Mouse (Mus musculus): ENCODE results near the gene Hoxc4.

Hoxc4 gene

DNA sequence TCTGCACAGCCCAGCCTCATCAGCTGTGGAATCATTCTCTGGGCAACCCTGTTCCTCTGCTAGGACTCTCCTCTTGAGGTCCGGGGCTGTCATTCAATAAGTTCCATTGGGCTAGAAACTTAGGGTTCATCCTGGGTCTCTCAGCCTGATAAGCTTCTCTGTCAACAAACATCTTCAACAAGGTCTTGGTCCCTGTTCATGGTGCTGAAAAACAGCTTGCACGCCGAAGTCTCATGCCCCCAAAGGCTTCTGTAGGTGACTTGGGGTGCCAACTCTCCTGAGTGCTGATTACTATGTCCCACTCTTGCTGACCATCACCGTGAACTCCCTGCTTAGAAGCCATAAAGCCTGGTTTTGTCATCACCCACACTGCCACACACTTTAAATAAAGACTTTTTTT lies 63.9 kb downstream of the Hoxc4 start:
- DNase-seq (ENCODE audit: extremely low read depth, low read depth, low spot score): no peak

DNA sequence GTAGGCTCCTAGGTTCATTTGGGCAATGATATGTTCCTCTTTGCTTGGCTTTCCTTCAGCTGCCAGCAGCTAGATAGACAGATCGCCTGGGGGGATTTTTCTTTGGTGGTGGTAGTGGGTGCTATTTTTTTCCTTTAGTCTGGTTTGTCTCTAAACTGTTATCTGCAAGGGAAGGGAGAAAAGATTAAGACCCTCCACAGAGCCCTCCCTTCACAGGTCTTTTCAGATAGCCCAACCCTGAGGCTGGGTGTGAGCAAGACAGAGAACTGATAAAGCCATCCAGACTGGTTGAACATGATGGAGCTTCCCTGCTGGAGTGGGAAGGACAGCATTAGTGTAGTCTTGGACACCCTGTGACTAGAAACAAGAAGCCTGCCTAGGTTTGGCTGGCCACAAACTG lies 64.9 kb downstream of the Hoxc4 start:
- DNase-seq (ENCODE audit: extremely low read depth, low read depth, low spot score): no peak

DNA sequence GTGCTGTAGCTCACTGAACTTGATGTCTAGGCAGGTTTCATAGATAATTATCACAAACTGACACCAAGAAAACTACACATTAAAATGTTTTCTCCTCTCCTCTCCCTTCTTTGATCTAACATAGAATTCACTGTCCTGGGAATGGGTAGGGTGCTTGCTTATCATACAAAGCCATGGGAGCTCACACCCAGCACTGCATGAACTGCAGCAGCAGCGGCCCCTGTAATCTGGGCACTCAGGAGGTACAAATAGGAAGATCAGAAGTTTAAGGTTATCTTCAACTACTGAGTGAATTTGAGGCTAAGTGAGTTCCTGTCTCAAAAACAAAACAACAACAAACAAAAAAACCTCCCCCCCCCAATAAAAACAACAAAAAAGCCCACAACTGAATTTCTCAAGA lies 66.2 kb downstream of the Hoxc4 start:
- DNase-seq (ENCODE audit: extremely low read depth, low read depth, low spot score): no peak

DNA sequence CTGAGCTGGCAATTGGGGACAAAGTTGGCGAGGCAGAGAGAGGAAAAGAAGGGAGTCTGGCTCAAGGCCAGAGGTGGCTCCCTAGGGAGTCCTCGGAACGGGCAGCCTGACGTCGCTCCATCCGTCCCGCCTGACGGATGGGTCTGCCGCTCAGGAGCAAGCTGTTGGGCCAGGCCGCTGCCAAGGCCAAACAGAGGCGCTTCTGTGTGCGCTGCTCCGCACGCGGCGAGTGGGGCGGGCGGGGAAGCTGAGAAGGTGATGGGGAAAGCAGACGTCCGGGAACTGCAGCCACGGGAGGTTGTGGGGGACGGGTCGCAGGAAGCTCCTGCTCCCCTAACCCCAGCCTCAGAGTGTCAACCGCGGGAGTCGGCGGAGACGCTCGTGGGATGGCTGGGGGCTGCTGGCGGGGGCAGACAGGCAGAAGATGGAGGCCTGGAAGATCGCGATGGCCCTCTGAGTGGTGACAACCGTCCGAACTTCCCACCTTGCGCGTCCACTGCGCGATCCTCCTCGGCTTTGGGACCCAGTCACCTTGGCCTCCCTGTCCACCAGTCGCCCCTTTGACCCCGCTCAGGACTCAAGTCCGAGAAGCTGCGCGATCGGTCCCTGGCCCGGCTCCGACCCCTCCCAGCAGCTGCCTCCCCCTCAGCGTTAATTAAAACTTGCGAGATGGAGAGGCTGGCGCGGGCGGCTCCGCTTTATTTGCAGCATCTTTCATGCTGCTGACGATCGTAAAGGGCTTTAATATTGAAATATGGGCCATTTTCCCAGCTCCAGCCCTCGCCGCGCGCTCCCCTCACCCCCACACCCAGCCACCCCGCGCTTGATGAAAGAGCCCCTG lies 67.3 kb downstream of the Hoxc4 start:
- no peak for DNase-seq (ENCODE audit: extremely low read depth, low read depth, low spot score)
